Mouse (Mus musculus) stomach, postnatal 0 days (tissue): ENCODE measurements at regions not wholly inside any gene's neighbourhood (a gene's known extent, or its start where the extent isn't known, plus 50 kb on each side); places are given as distances from the start of the nearest gene placed in this dataset.

Source experiments
- ATAC-seq: fragments of 200-750 bp; cut with Nextera tagmentation; 2 replicates; pipeline ENCODE4 v1.8.0; 2017; ENCODE audit not compliant: low FRiP score, low TSS enrichment
- DNase-seq: peaks from one replicate; pipeline ENCODE4 v3.0.0-alpha.2; 2016; ENCODE audit warnings: low spot score
- H3K27ac ChIP-seq: fragments of 300-500 bp; sonication (generic); replicated peaks from 2 replicates; pipeline ENCODE4 v1.5.1; 2014; ENCODE audit warnings: mild to moderate bottlenecking, control low read depth
- H3K27me3 ChIP-seq: fragments of 300-500 bp; sonication (generic); 2 replicates; pipeline ENCODE4 v1.6.1; 2014; ENCODE audit warnings: low read length; ENCODE audit not compliant: control insufficient read depth, insufficient read depth
- H3K36me3 ChIP-seq: fragments of 300-500 bp; sonication (generic); 2 replicates; pipeline ENCODE4 v1.6.1; 2014; ENCODE audit warnings: low read length, mixed read lengths; ENCODE audit not compliant: control insufficient read depth, insufficient read depth
- H3K4me1 ChIP-seq: fragments of 300-500 bp; sonication (generic); replicated peaks from 2 replicates; pipeline ENCODE4 v1.6.1; 2014; ENCODE audit warnings: antibody characterized with exemption; ENCODE audit not compliant: control insufficient read depth, insufficient read depth
- H3K4me2 ChIP-seq: fragments of 300-500 bp; sonication (generic); replicated peaks from 2 replicates; pipeline ENCODE4 v1.6.1; 2014; ENCODE audit warnings: low read depth, mild to moderate bottlenecking, control low read depth, moderate library complexity
- H3K4me3 ChIP-seq: fragments of 300-500 bp; sonication (generic); 2 replicates; pipeline ENCODE4 v1.5.1; 2014; ENCODE audit warnings: low read depth, low read length, control low read depth
- H3K9ac ChIP-seq: fragments of 300-500 bp; sonication (generic); 2 replicates; pipeline ENCODE4 v1.6.1; 2014; ENCODE audit warnings: mild to moderate bottlenecking, low read length, control low read depth, mixed read lengths
- H3K9me3 ChIP-seq: fragments of 300-500 bp; sonication (generic); 2 replicates; pipeline ENCODE4 v1.6.1; 2016; ENCODE audit warnings: low read length; ENCODE audit not compliant: control insufficient read depth
- CTCF ChIP-seq: IDR thresholded peaks from 2 replicates; pipeline ENCODE4 v1.5.1; 2016; ENCODE audit warnings: antibody characterized with exemption, low read depth, mild to moderate bottlenecking, moderate library complexity
- EP300 ChIP-seq: optimal IDR thresholded peaks from 2 replicates; pipeline ENCODE3; 2016; ENCODE audit warnings: antibody characterized with exemption
- whole genome bisulfite sequencing: fragments of 180-500 bp; shearing (Covaris S2); extraction: QIAGEN DNeasy Blood & Tissue Kit; methylation state at CpG from one replicate; pipeline ENCODE4 v1.1.7; 2014; 5-methylcytosine and 5-hydroxymethylcytosine counted together

DNA sequence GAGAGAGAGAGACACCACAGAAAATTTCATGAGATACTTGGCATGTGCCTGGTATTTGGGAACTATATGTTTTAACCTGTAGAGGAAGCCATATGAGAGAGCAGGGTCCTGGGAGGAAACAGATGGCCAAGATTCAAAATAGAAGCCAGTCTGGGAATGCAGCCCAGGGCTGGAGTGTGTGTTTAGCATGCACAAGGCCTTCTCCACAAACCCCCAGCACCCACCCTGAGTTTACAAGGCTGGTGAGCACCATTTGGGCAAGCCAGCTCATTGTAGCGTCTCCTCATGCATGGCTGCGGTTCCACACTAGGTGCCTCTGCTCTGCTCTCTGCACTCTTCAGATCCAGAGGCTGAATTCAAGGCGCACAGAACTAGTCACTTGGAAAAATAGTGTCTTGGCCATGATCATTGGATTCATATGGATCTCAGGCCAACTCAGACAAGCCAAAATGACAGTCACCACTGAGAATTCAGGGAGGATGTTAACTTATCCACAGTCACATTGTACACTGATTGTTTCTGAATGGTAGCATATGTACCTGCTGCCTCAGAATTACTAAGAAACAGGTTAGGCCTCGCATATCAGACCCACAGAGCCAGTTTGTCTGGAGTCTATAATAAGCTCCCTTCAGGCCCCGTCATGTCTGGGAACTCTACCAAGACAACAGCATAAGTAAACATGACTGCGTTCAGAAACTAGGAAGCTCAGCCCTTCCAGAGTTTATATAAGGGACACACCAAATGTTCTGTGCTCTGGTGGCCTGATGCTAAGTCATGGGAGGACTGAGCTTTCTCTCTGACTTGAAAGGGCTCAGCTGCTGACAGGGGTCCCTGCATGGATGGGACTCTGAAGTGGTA, 63.5 kb upstream of the Sorl1 start:
- H3K4me1 ChIP-seq = peaks cover 13% of the 10 kb centered on the region; the same call in 1 of the 2 replicates
- 30% methylated on average over 6 of the region's 6 CpGs for WGBS
- no peaks in the 10 kb centered on the region for H3K9me3 ChIP-seq
- no peak overlapping the region for H3K9ac ChIP-seq
- H3K4me2 ChIP-seq = no peak overlapping the region
- TF ChIP-seq EP300 (peak; percentile 76), CTCF (no peak)
- H3K27me3 ChIP-seq = no peaks in the 10 kb centered on the region
- no peak overlapping the region for H3K4me3 ChIP-seq
- peak; percentile 84 for DNase-seq
- peak; percentile 94 for ATAC-seq
- H3K36me3 ChIP-seq = no peaks in the 10 kb centered on the region
- peak overlapping the region; percentile 97 for H3K27ac ChIP-seq

DNA sequence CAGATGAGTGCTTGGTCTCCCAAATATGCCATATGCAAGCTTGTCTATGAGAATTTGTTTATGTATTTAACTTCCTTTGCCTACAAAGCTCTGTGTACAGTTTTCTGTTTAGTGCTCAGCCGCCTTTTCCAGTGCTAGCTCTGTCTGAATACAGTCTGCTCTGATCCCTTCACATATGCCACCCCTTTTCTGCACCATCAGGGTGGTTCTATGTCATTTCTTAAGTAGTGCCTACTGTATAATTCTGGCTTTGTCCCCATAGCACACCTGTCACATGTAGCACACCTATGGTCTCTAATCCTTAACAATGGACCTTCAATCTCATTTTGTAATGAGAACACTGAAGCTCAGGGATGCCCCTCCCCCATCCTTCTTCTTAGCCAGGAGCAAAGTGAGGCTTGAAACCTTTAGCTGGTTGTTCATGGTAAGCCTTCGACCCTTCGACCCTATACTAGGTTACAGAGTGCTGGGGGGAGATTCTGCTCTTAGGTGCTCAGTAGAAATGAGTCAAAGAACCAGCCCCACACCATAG, 60.1 kb upstream of the Sorl1 start:
- ATAC-seq (no peak), DNase-seq (no peak)
- H3K36me3 ChIP-seq = no peaks in the 10 kb centered on the region
- H3K27ac ChIP-seq = no peak overlapping the region
- H3K4me3 ChIP-seq = no peak overlapping the region
- H3K4me2 ChIP-seq = no peak overlapping the region
- H3K27me3 ChIP-seq = no peaks in the 10 kb centered on the region
- no peaks in the 10 kb centered on the region for H3K9me3 ChIP-seq
- TF ChIP-seq CTCF (no peak), EP300 (no peak)
- 83% methylated on average over 3 of the region's 3 CpGs for WGBS
- H3K9ac ChIP-seq = no peak overlapping the region
- peaks cover 13% of the 10 kb centered on the region; the same call in 1 of the 2 replicates for H3K4me1 ChIP-seq

DNA sequence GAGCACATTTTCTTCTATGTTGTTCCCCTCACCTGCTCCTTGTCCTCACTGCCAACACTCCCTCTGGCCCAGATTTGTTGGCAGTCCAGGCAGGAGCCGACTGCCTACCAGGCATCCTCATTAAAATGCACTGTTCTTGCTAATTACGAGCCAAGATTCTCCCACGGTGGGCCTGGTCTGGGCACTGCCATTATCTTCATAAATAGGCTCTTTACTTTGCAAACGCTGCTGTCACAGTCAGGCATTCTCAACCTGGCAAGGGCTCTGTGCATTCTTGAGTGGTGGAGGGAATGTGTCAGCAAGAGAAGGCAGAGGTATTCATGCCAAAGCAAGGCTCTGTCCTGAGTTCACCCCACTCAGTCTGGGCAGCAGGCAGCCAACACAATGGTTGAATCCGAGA, 59.4 kb upstream of the Sorl1 start:
- Histone ChIP-seq H3K36me3 (no peaks in the 10 kb centered on the region), H3K27me3 (no peaks in the 10 kb centered on the region), H3K4me2 (no peak overlapping the region), H3K4me1 (peaks cover 10% of the 10 kb centered on the region; the same call in 1 of the 2 replicates), H3K9me3 (no peaks in the 10 kb centered on the region), H3K4me3 (no peak overlapping the region), H3K9ac (no peak overlapping the region), H3K27ac (no peak overlapping the region)
- TF ChIP-seq EP300 (no peak), CTCF (no peak)
- DNase-seq (no peak), ATAC-seq (no peak)
- 55% methylated on average over 5 of the region's 5 CpGs for WGBS

DNA sequence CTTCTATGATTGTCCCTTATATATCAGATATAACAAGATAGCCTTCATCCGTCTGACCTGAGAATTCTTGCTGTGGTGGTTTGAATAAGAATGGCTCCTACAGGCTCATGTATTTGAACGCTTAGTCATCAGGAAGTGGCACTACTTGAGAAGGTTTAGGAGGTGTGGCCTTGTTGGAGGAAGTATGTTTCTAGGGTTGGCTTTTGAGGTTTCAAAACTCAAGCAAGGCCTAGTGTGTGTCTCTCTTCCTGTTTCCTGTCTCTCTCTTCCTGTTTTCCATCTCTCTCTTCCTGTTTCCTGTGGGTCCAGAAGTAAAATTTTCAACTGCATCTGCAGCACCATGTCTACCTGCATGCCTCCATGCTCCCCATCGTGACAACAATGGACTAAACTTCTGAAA, 58.3 kb upstream of the Sorl1 start:
- H3K36me3 ChIP-seq = no peaks in the 10 kb centered on the region
- H3K9me3 ChIP-seq = no peaks in the 10 kb centered on the region
- H3K4me2 ChIP-seq = no peak overlapping the region
- H3K27me3 ChIP-seq = no peaks in the 10 kb centered on the region
- 95% methylated on average over 3 of the region's 3 CpGs for WGBS
- DNase-seq = no peak
- no peak overlapping the region for H3K4me3 ChIP-seq
- H3K9ac ChIP-seq = no peak overlapping the region
- H3K27ac ChIP-seq = no peak overlapping the region
- ATAC-seq = no peak
- peaks cover 4% of the 10 kb centered on the region; the same call in 1 of the 2 replicates for H3K4me1 ChIP-seq
- TF ChIP-seq EP300 (no peak), CTCF (no peak)

DNA sequence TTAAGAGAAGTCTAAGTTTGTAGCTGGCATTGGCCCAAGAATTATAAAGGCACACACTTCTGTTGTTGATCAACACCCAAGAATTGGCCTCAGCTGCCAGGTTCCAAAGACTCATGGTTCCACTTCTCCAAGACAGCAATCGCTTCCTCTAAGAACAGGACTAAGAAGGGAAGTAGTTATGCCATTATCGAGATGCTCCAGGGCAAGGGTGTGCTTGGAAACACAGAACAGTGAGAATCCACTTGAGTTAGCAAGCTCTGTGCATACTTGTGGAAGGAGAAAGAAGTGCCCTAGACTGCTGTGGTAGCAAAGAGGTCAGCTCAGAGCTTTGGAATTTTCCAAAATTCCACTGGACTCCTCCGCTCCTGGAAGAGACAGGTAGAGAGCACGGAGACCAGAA, 56.1 kb upstream of the Sorl1 start:
- H3K9me3 ChIP-seq = no peaks in the 10 kb centered on the region
- 72% methylated on average over 4 of the region's 4 CpGs for WGBS
- H3K27ac ChIP-seq = no peak overlapping the region
- no peaks in the 10 kb centered on the region for H3K27me3 ChIP-seq
- H3K4me1 ChIP-seq = no peaks in the 10 kb centered on the region
- DNase-seq = no peak
- H3K4me3 ChIP-seq = no peak overlapping the region
- no peaks in the 10 kb centered on the region for H3K36me3 ChIP-seq
- no peak overlapping the region for H3K4me2 ChIP-seq
- H3K9ac ChIP-seq = no peak overlapping the region
- ATAC-seq = no peak
- TF ChIP-seq EP300 (no peak), CTCF (no peak)

DNA sequence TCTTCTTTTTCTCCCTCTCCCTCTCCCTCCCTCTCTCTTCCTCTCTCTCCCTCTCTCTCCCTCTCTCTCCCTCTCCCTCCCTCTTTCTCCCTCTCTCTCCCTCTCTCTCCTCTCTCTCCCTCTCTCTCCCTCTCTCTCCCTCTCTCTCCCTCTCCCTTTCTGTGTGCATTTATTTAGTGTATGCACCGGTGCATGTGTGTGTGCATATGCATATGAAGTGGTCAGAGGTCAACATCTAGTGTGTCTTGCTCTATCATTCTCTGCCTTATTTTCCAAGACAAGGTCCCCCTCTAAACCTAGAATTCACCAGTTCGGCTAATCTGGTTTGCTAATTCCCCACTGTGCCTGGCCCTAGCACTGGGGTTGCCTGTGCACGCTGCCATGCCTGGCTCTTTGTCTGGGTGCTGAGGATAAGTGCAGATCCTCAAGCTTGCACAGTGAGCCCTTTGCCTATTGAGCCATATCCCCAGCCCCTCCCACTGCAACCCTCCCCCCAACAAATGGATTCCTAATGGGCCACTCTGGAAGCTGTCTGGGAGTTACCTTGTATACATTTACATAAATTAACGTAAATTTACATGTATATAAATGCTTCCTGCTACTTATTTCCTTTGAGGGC, 54.8 kb upstream of the Sorl1 start:
- H3K4me2 ChIP-seq = no peak overlapping the region
- no peaks in the 10 kb centered on the region for H3K9me3 ChIP-seq
- no peak overlapping the region for H3K27ac ChIP-seq
- no peaks in the 10 kb centered on the region for H3K36me3 ChIP-seq
- WGBS = 53% methylated on average over 4 of the region's 4 CpGs
- H3K4me3 ChIP-seq = no peak overlapping the region
- H3K9ac ChIP-seq = no peak overlapping the region
- ATAC-seq = no peak
- TF ChIP-seq CTCF (no peak), EP300 (no peak)
- H3K4me1 ChIP-seq = no peaks in the 10 kb centered on the region
- DNase-seq = no peak
- no peaks in the 10 kb centered on the region for H3K27me3 ChIP-seq
